Mouse (Mus musculus): Measurements from ENCODE around the gene A630001G21Rik.

- TF ChIP-seq POLR2A (IDR thresholded peaks at IDR 0.05; ENCODE audit: borderline replicate concordance, control insufficient read depth, low read depth, low read length): no peak
- no peak for TF ChIP-seq CTCF (IDR thresholded peaks at IDR 0.05; ENCODE audit: control insufficient read depth, insufficient read depth, low read length)
These were observed 74.9 kb downstream of the A630001G21Rik start for GRCm38 (mm10) chr1:85703245-85704186.
